Mouse (Mus musculus) activated CD4-positive, CD25-positive, alpha-beta regulatory T cell, adult 4 months (primary cell): ENCODE results near the gene Pheta2. TPM values are rescaled to one million over a fixed set of nuclear protein-coding genes. Genes with fewer than 3 reads are reported as not detected.
"Not testable (repeated sequence)": the region's sequence is repeated elsewhere in the genome, so short reads cannot be mapped to it uniquely, and the experiment has no call there.

ENCODE experiments used
- ATAC-seq: one replicate; pipeline ENCODE4 v1.8.0; 2017
- polyA plus RNA-seq, 2 experiments: library from polyadenylated mRNA; unstranded; fragments of 100-300 nt; shearing (Covaris generic); gene quantifications; one replicate each; pipeline ENCODE4 v1.2.1; 2017

The Pheta2 gene
- polyA plus RNA-seq, 2 experiments from 2014 or later = 5.3 to 5.8 TPM

DNA sequence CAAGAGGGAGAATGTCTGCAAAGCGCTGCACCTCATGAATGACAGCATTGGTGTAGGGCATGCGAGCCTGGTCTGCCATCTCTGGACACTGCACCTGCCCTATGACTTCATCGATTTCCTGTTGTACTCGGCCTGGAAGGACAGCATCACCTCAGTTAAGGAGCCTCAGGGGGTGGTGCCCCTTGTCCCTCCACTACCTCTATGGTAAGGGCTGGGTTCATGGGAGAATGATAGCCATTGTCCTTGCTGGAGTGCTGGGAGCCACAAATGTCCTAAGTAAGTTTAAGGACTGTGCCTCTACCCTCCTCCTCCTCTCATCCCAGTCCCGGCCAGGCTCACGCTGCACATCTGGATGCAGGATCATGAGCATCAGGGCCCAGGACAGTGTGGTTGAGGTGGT, 33.7 kb downstream of the Pheta2 start:
- ATAC-seq = no peak

DNA sequence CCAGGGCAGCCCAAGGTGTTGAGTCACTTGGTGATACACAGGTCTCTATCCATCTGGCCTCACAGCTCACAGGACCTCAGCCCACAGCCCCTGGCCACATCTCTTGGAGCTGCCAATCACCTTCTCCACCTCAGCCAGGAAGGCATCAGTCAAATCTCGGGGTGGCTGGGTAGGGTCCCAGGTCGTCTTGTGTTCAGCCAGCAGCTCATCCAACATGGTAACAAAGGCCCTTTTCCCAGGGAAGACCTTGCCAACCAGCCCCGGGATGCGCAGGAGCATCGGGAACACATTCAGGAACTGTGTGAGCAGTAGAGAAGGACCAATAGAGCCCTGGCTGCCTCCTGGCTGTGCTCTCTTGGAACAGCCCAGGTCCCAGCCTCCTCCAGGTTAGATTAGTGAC, 34.2 kb downstream of the Pheta2 start:
- ATAC-seq = no peak

DNA sequence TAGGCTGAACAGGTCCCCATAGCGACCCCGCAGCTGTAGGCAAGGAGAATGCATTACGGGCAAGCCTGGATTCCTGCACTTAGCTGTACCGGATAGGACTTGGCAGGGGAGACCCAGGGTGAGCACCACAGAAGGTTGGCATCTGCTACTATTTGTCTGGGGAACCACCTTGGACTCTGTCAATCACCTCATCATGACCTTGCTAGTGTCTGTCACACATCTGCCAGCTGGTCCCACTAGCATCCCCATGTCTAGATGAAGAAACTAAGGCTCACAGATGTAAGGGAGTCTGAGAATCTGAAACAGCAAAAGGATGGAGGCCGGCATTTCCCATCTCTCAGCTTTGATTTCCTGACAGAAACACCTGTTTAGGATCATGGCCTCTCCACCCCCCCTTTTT, 35.7 kb downstream of the Pheta2 start:
- no peak for ATAC-seq

DNA sequence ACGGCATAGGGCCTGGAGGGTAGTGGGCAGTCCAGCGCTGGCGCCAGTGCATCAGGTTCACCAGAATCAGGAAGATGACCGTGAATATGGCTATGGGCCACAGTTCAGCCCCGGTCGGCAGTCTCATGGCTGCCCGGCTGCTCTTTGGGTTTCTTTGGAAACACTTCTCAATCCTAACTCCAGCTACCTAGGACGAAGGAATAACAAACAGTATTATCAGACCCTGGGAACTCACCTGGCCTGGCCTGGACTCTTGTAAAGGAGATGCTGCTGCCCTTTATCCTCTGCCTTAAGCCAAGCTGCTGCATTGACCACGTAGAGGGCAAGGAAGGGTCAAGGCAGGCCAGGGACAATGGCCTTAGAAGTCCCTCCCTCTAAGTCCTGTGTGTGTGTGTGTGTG, 37.1 kb downstream of the Pheta2 start:
- ATAC-seq = no peak

DNA sequence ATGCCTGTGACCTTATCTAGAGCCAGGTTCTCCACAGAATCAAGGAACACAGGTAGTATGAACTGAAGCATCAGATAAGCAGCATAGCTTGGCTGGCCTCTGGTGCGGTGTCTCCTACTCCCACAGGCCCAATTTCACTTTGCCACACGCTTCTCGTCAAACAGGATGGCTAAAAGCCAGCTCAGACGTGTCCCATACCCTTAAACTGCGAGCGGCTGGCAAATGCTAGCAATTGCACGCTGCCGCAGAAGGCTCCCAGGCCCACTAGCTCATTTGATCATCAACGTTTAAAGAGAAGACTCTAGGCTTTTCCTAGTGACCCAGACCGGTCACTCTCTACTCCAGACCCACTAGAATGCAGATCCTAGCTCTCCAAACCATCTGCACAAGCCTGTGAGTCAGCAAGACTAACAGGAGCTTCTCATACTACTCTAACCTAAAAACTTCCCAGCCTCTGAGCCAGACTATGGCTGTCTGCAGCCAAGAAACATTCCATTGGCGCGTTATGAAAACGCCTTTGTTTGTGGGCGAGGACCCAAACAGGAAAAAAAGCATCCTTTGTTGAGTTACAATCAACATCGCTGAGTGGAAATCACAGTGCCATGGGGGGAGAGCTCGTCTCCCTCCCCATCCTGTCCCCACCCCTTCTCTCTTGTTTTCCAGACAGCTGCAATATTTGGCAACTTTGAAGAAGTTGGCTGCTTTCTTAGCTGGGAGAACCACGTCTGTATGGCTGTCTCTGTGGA, 37.8 kb downstream of the Pheta2 start:
- ATAC-seq = no peak

DNA sequence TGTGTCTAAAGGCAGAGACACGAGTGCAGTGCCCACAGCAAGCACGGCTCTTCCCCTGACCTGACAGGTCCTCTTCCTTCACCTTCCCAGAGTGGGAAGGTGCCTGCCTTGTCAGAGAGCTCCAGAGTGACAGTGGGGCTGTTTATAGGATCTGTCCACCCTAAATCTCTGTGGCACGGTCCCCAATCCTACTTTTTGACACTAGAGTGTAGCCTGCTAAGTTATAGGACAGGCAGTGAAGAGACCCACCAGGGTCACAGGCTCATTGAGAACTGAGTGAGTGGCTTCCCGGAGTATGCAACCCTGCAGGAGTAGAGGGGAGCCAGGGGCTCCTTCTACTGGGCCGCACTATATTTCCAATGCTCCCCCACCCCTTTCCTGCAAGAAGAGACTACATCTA, 39.0 kb downstream of the Pheta2 start:
- ATAC-seq = no peak

DNA sequence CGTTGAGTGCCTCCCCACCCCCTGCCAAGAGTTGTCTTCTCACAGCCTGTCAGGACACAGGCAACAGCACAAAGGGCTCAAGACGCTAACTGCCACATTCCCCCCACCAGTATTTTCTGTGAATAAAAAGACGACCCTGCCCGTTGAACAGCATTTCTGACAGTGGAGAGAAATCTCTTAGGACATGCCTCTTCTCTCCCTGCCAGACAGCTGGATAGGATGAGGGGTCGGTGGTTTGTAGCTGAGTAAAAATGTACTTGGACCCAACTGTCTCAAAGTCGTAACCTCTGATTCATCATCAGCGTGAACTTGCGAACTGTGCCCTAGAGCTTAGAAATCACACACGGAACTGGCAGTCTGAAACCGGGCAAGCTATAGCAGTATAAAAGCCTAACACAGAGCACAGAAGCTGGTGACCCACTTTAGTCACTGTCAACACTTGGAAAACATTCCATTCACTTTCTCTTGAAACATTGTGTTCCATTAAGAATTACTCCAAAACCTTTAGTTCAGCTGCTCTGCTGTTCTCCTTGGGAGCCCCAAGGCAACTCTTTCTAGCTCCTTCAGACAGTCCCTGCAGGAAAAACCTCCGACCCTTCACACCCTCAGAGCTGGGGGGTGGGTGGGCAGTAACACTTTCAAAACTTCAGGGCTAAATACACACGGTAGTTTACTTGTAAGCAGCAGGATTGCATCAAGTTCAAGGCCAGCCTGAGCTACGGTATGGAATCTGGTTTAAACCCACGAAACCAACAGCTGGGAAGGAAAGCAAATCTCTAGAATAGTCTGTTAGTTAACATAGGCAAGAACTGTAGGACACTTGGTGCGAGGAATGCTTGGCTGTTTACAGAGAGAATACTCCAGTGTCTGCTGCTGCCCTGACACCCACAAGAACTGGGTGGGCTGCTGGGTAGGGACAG, 39.8 kb downstream of the Pheta2 start:
- ATAC-seq = no peak

DNA sequence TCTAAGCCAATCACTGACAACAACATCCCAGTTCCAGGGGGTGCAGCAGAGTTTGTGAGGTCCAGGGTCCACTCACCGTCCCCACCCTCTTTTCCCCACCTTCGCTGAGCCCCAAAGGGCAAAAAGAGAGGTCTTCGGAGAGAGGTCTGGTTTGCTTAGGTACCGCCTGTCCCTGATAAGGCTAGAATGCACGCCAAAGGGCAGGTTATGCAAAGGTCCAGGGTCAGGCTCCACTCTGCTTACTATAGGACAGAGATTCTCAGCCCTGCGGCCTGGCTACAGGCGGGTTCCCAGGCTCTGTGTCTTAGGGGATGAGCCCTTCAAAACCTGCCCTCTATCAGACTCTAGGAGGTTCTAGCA, 40.7 kb downstream of the Pheta2 start:
- no peak for ATAC-seq

DNA sequence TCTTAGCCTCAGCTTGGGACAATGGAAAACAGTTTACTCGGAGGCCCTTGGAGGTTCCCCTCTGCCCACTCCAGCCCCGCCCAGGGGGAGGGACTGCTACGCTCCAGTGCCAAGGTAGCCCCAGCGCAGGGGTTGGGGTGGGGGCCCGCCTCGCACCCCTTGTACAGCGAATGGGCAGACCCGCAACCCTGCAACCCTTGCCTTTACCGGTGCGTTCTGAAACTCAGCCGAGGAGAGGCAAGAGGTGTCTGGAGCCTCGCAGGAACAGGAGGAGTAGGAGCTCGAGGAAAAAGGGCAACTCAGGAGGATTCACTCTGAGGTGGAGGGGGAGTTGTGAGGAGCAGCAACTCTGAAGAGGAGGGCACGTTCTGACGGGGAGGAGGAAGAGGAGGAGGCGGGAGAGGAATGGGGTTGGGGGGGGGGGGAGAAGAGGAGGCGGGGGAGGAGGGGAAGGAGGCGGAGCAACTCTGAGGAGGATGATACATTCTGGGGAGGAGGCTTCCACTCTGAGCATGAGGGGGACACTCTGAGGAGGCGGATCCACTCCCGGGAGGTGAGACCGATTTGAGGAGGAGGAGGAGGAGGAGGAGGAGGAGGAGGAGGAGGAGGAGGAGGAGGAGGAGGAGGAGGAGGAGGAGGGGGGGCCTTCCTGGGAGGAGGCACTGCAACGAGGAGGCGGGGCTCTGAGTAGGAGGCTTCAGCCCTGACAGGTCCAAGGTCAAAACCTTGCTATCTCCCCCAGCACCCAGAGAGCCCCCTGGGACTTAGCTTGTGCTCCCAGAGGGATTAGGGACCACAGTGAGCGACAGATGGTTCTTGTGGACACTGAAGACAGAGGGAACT, 41.4 kb downstream of the Pheta2 start, which contains the start of gene Cyp2d22:
TSS of gene Cyp2d22 (minus strand) at position 390 of the 843 bp plus-strand sequence.
- ATAC-seq = peak; percentile 43

DNA sequence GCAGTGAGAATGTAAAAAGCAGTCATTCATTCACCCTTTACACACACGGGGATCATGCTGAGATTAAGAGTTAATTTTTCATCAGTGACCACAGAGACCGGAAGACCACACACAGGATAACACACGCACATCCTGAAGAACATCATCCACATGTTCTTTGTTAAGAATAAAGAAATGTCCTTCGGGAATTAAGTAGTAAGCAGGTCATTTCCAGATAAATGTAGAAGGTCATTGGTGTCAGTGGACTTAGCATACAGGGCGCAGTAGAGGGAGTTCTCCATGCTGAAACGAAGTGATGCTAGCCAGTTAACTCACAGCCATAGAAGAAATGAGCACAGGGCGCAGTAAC, 41.9 kb downstream of the Pheta2 start:
- ATAC-seq = no peak

DNA sequence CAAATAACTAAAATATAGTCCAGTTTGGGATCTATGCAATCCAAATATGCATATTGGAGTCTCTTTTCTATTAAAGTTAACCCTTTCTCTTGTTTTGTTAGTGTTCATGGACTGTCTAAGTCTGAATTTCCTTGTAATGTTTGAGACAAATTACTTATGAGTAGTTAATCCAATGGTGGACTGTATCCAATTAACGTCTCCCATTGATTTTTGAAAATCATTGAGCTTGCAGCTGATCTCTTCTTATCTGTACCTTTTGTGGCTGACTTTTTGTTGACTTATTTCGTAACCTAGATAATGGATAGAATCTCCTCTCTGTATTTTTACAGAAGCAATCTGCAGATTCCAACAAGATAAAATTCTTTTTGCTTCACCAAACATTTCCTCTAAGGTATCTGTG, 43.7 kb downstream of the Pheta2 start:
- no peak for ATAC-seq

DNA sequence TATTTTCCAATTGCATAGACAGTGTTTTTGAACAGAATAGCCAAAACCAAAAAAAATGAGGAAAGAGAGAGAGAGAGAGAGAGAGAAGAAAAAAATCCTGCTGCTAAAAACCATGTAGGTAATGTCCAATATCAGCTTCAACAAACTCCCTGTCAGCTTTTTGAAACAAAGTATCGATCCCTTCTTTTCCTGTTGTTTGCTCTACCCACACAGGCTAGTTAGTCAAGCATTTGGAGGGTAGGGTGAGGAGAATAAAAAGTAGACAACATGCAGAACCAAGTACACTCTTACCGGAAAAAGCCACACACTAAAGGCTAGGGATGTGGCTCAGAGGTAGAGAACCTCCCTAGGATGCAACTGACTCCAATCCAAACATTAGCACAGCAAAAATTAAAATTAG, 47.0 kb downstream of the Pheta2 start:
- no peak for ATAC-seq

DNA sequence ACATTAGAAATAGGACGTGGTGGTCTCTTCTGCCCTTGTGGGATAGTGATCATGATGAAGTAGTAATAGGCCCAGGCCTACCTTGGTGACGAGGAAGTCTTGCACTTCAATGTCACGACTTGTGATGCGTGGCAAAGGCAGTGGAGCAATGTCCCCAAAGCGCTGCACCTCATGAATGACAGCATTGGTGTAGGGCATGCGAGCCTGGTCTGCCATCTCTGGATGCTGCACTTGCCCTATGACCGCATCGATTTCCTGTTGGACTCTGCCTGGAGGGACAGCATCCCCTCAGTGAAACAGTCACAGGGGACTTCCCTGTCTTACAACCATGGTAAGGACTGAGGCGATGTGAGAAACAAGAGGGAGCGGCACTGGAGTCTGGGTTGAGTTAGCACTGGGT, 51.2 kb downstream of the Pheta2 start:
- not testable (repeated sequence) for ATAC-seq

DNA sequence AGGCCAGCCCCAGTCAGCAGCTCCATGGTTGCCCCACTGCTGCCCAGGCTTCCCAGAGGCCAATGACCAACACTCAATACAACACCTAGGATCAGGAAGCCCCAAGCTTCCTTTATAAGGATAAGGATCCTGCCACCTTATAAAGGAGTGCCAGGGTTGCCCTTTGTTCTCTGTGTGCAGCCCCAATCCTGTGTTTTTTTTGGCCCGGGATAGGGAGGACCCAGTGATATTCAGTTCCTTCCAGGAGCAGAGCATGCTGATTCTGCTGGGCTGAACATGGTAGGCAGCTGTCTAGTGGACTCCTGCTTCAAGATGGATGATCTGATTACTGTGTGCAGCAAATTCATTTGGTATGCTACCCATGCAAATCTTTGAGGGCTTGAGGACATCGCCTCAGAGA, 55.2 kb downstream of the Pheta2 start, which contains the start of gene Cyp2d11:
TSS of gene Cyp2d11 (minus strand) at position 101 of the 400 bp plus-strand sequence.
- not testable (repeated sequence) for ATAC-seq

Other genes starting within 250 kb of the Pheta2 start
- 10 to 100 TPM; 23.4 to 28.1 TPM for gene Ccdc134, start 211.0 kb upstream of the Pheta2 start, polyA plus RNA-seq
- 10 to 100 TPM; 32.6 to 51.4 TPM for gene Srebf2, start 191.8 kb upstream of the Pheta2 start, polyA plus RNA-seq
- not detected for gene Shisa8, start 126.1 kb upstream of the Pheta2 start, polyA plus RNA-seq
- gene Tnfrsf13c, start 114.6 kb upstream of the Pheta2 start, polyA plus RNA-seq = 10 to 100 TPM in 1 of 2 experiments, 1 to 10 TPM in 1; 2.5 to 10.9 TPM
- 10 to 100 TPM; 21.6 to 34.7 TPM for gene Cenpm, start 94.2 kb upstream of the Pheta2 start, polyA plus RNA-seq
- not detected for gene 1500009C09Rik, start 86.5 kb upstream of the Pheta2 start, polyA plus RNA-seq
- gene Sept3, start 64.0 kb upstream of the Pheta2 start, polyA plus RNA-seq = not detected
- not detected for gene Wbp2nl, start 40.0 kb upstream of the Pheta2 start, polyA plus RNA-seq
- gene Naga, start within 50 bp of the Pheta2 start, polyA plus RNA-seq = 10 to 100 TPM; 44.2 to 63.7 TPM
- gene Smdt1, start within 50 bp of the Pheta2 start, polyA plus RNA-seq = 100 to 1,000 TPM; 132 to 140 TPM
- gene Ndufa6, start 15.4 kb downstream of the Pheta2 start, polyA plus RNA-seq = 100 to 1,000 TPM; 486 to 595 TPM
- 1 to 10 TPM; 3.6 to 6.5 TPM for gene Cyp2d22, start 41.3 kb downstream of the Pheta2 start, polyA plus RNA-seq
- gene Cyp2d11, start 55.1 kb downstream of the Pheta2 start, polyA plus RNA-seq = not detected
- gene Cyp2d10, start 68.3 kb downstream of the Pheta2 start, polyA plus RNA-seq = not detected
- not detected for gene Cyp2d9, start 94.5 kb downstream of the Pheta2 start, polyA plus RNA-seq
- gene Cyp2d12, start 216.1 kb downstream of the Pheta2 start, polyA plus RNA-seq = not detected